7 mouse cellular contexts compared by ENCODE assay signal in the genomic region with DNA sequence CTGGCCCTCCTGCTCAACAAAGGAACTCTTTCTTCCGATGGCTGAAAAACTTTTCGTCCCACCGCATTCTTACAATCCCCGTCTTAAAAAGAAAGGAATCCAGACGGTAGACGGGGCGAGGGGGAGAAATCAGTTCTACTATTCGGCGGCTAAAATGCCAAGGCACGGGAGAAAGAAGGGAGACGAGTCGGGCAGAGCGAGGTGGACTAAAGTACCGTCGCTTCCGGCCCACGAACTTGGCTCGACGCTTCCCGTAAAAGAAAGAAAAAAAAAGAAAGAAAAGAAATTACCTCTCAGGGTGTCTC. TPM values are rescaled to one million over a fixed set of nuclear protein-coding genes. Genes with fewer than 3 reads are reported as not detected.
A peak's percentile ranks its signal among the peaks of the same experiment; 100 is the strongest.
DNase-seq lines count a peak whose midpoint lies in the region; ATAC-seq and TF ChIP-seq lines count a peak whose summit lies in the region.

No protein-coding gene starts in this region.

- no peaks in the 10 kb centered on the region for H3K9me3 ChIP-seq in lung, embryonic 15.5 days
- no peaks in the 10 kb centered on the region for H3K9me3 ChIP-seq in embryonic facial prominence, embryonic 11.5 days (replicated peaks; ENCODE audit: control insufficient read depth, low read length)
- H3K9me3 ChIP-seq in hindbrain, embryonic 14.5 days (ENCODE audit: control insufficient read depth, low read length): no peaks in the 10 kb centered on the region
- no peaks in the 10 kb centered on the region for H3K9me3 ChIP-seq in midbrain, postnatal 0 days (ENCODE audit: low read length)

- no peak for TF ChIP-seq CTCF in midbrain, postnatal 0 days (IDR thresholded peaks at IDR 0.05)

- H3K36me3 ChIP-seq in lung, embryonic 15.5 days: no peaks in the 10 kb centered on the region
- no peaks in the 10 kb centered on the region for H3K36me3 ChIP-seq in embryonic facial prominence, embryonic 11.5 days (replicated peaks; ENCODE audit: control insufficient read depth, insufficient read depth, low read depth, low read length)
- no peaks in the 10 kb centered on the region for H3K36me3 ChIP-seq in hindbrain, embryonic 14.5 days (replicated peaks; ENCODE audit: control insufficient read depth, insufficient read depth)
- no peaks in the 10 kb centered on the region for H3K36me3 ChIP-seq in midbrain, postnatal 0 days (ENCODE audit: insufficient read depth, low read length)

- no peak for DNase-seq in lung, postnatal 36 days
- DNase-seq in embryonic facial prominence, embryonic 11.5 days (ENCODE audit: low spot score): no peak
- DNase-seq in hindbrain, embryonic 14.5 days (ENCODE audit: low spot score): no peak
- DNase-seq in midbrain, postnatal 0 days (ENCODE audit: low spot score): no peak
- no peak for DNase-seq in right cerebral cortex, postnatal 25 days
- DNase-seq in gastrocnemius, postnatal 25 days: no peak

- WGBS in lung, embryonic 15.5 days: 0% methylated on average over 20 of the region's 20 CpGs
- WGBS in embryonic facial prominence, embryonic 11.5 days: 0% methylated on average over 18 of the region's 20 CpGs
- under 1% methylated on average over 19 of the region's 20 CpGs for WGBS in hindbrain, embryonic 14.5 days
- 0% methylated on average over 17 of the region's 20 CpGs for WGBS in midbrain, postnatal 0 days

- no peak for ATAC-seq in lung, embryonic 15.5 days (ENCODE audit: borderline replicate concordance, extremely low read depth, low FRiP score, low TSS enrichment)
- ATAC-seq in embryonic facial prominence, embryonic 11.5 days (replicated peaks; ENCODE audit: insufficient number of reproducible peaks, low FRiP score, low TSS enrichment, low read depth): no peak
- ATAC-seq in hindbrain, embryonic 14.5 days (ENCODE audit: low FRiP score): no peak
- no peak for ATAC-seq in midbrain, postnatal 0 days (ENCODE audit: low FRiP score)

- H3K4me1 ChIP-seq in lung, embryonic 15.5 days: peaks cover 42% of the 10 kb centered on the region
- H3K4me1 ChIP-seq in embryonic facial prominence, embryonic 11.5 days (ENCODE audit: control insufficient read depth, insufficient read depth, low read length): no peaks in the 10 kb centered on the region
- peaks cover 33% of the 10 kb centered on the region for H3K4me1 ChIP-seq in hindbrain, embryonic 14.5 days (replicated peaks; ENCODE audit: control insufficient read depth, insufficient read depth, low read length)
- H3K4me1 ChIP-seq in midbrain, postnatal 0 days (ENCODE audit: insufficient read depth, low read length): no peaks in the 10 kb centered on the region; the same call in 1 of the 2 replicates

- H3K27ac ChIP-seq in lung, embryonic 15.5 days: peak overlapping the region; percentile 100
- peak overlapping the region; percentile 100 for H3K27ac ChIP-seq in embryonic facial prominence, embryonic 11.5 days (replicated peaks; ENCODE audit: low read depth, low read length)
- peak overlapping the region; percentile 99 for H3K27ac ChIP-seq in hindbrain, embryonic 14.5 days
- H3K27ac ChIP-seq in midbrain, postnatal 0 days (ENCODE audit: low read depth, low read length): peak overlapping the region; percentile 99

- H3K9ac ChIP-seq in lung, embryonic 15.5 days: peak overlapping the region; percentile 87
- H3K9ac ChIP-seq in embryonic facial prominence, embryonic 11.5 days (replicated peaks; ENCODE audit: low read length): peak overlapping the region; percentile 100
- peak overlapping the region; percentile 98 for H3K9ac ChIP-seq in hindbrain, embryonic 14.5 days
- H3K9ac ChIP-seq in midbrain, postnatal 0 days (replicated peaks; ENCODE audit: low read length, poor library complexity, severe bottlenecking): peak overlapping the region; percentile 94

- peak overlapping the region; percentile 88 for H3K4me2 ChIP-seq in lung, embryonic 15.5 days
- H3K4me2 ChIP-seq in embryonic facial prominence, embryonic 11.5 days (ENCODE audit: low read depth, low read length): peak overlapping the region; percentile 67
- peak overlapping the region; percentile 87 for H3K4me2 ChIP-seq in hindbrain, embryonic 14.5 days (replicated peaks)
- peak overlapping the region; percentile 84 for H3K4me2 ChIP-seq in midbrain, postnatal 0 days (ENCODE audit: low read depth, low read length, poor library complexity, severe bottlenecking)

- H3K4me3 ChIP-seq in lung, embryonic 15.5 days: peak overlapping the region; percentile 70
- peak overlapping the region; percentile 93 for H3K4me3 ChIP-seq in embryonic facial prominence, embryonic 11.5 days (ENCODE audit: low read depth, low read length)
- H3K4me3 ChIP-seq in hindbrain, embryonic 14.5 days (replicated peaks; ENCODE audit: low read length): peak overlapping the region; percentile 70
- H3K4me3 ChIP-seq in midbrain, postnatal 0 days (ENCODE audit: low read depth, low read length): peak overlapping the region; percentile 91

- H3K27me3 ChIP-seq in lung, embryonic 15.5 days: no peaks in the 10 kb centered on the region
- no peaks in the 10 kb centered on the region for H3K27me3 ChIP-seq in embryonic facial prominence, embryonic 11.5 days (ENCODE audit: control insufficient read depth, insufficient read depth, low read length)
- 0 out of 2 replicates have a peak, but pooled peaks cover 4% of the 10 kb centered on the region for H3K27me3 ChIP-seq in hindbrain, embryonic 14.5 days (ENCODE audit: control insufficient read depth, insufficient read depth, low read length)
- no peaks in the 10 kb centered on the region for H3K27me3 ChIP-seq in midbrain, postnatal 0 days (ENCODE audit: insufficient read depth, low read length)

RNA-seq across cellular contexts. Expression of gene Erbin, which starts 0.4 kb away (rescaled TPM):
- polyA plus RNA-seq in lung, embryonic 15.5 days (2015; fragmentation: Nextera tagmentation; extraction: Ambion mirVana): 17.2 and 17.9 TPM in 2 replicates
- 32.2 and 36.8 TPM in 2 replicates for polyA plus RNA-seq in embryonic facial prominence, embryonic 11.5 days (2014; fragmentation: Nextera tagmentation; extraction: Ambion mirVana)
- polyA plus RNA-seq in hindbrain, embryonic 14.5 days (2014; fragmentation: Nextera tagmentation; extraction: Ambion mirVana): 15.0 and 16.5 TPM in 2 replicates
- total RNA-seq in midbrain, postnatal 0 days (2014; rRNA removed): 36.2 and 42.9 TPM in 2 replicates
- polyA plus RNA-seq in midbrain, postnatal 0 days (2015; fragmentation: Nextera tagmentation; extraction: Ambion mirVana): 5.4 and 6.8 TPM in 2 replicates
- total RNA-seq in gastrocnemius, postnatal 25 days (2021): 10 to 100 TPM; 30.4 to 34.3 TPM
